In genomic region chr9:73079349-73079748, GRCm38 (mm10) we compare ENCODE assay signal across 33 mouse cellular contexts. TPM values are rescaled to one million over a fixed set of nuclear protein-coding genes. Genes with fewer than 3 reads are reported as not detected.
"Had no signal": no experiment of that assay in that cellular context is flagged by ENCODE, and none has a peak within 500 bp of the region (broad histone marks: within the 10 kb centered on the region; RNA-seq: fewer than 3 reads in every experiment).

No protein-coding gene starts in this region.

RNA-seq across cellular contexts. Expression of gene Khdc3, which starts 22.3 kb away (rescaled TPM):
- total RNA-seq: common myeloid progenitor, adult 5-6 weeks; forebrain, postnatal 0 days; gastrocnemius, adult 18-20 months; gastrocnemius, adult 2 months; gastrocnemius, adult 8-10 months; gastrocnemius, postnatal 10 days; gastrocnemius, postnatal 14 days; gastrocnemius, postnatal 25 days; gastrocnemius, postnatal 36 days; gastrocnemius, postnatal 4 days; heart, adult 2 months; heart, adult 8-10 months had no signal
- polyA plus RNA-seq: embryonic facial prominence, embryonic 11.5 days; embryonic facial prominence, embryonic 13.5 days; embryonic facial prominence, embryonic 15.5 days; erythroblast, embryonic 14.5 days; forebrain, embryonic 10.5 days; forebrain, embryonic 11.5 days; forebrain, embryonic 12.5 days; forebrain, embryonic 13.5 days; forebrain, embryonic 14.5 days; forebrain, embryonic 15.5 days; forebrain, embryonic 16.5 days; gonadal fat pad, adult 2 months; heart, adult 2 months; heart, embryonic 10.5 days; heart, embryonic 11.5 days had no signal

RNA-seq across cellular contexts. Expression of gene Gm20509, which starts 22.9 kb away (rescaled TPM):
- total RNA-seq: common myeloid progenitor, adult 5-6 weeks; forebrain, postnatal 0 days; gastrocnemius, adult 18-20 months; gastrocnemius, adult 2 months; gastrocnemius, adult 8-10 months; gastrocnemius, postnatal 10 days; gastrocnemius, postnatal 14 days; gastrocnemius, postnatal 25 days; gastrocnemius, postnatal 36 days; gastrocnemius, postnatal 4 days; granulocyte monocyte progenitor cell, adult 5-6 weeks; heart, adult 18-20 months; heart, adult 2 months; heart, adult 8-10 months had no signal
- polyA plus RNA-seq: cortical plate, adult 2 months; embryonic facial prominence, embryonic 10.5 days; embryonic facial prominence, embryonic 12.5 days; embryonic facial prominence, embryonic 13.5 days; embryonic facial prominence, embryonic 14.5 days; embryonic facial prominence, embryonic 15.5 days; erythroblast, embryonic 14.5 days; forebrain, embryonic 10.5 days; forebrain, embryonic 11.5 days; forebrain, embryonic 12.5 days; forebrain, embryonic 13.5 days; forebrain, embryonic 14.5 days; forebrain, embryonic 15.5 days; forebrain, embryonic 16.5 days; forebrain, postnatal 0 days; frontal cortex, adult 2 months; gonadal fat pad, adult 2 months; heart, adult 2 months; heart, embryonic 10.5 days; heart, embryonic 11.5 days had no signal
